Mouse (Mus musculus) C2C12 (cell line): ENCODE data around the gene Lrmda. TPM values are rescaled to one million over a fixed set of nuclear protein-coding genes. Genes with fewer than 3 reads are reported as not detected.

Experiments
- H3K27me3 ChIP-seq: one replicate; pipeline ENCODE4 v1.6.1; 2011; ENCODE audit not compliant: control insufficient read depth, insufficient read depth, insufficient read length
- H3K36me3 ChIP-seq: one replicate; pipeline ENCODE4 v1.6.1; 2011; ENCODE audit not compliant: control insufficient read depth, insufficient read depth
- H3K4me3 ChIP-seq: one replicate; pipeline ENCODE4 v1.5.1; 2011; ENCODE audit warnings: mild to moderate bottlenecking, control low read depth; ENCODE audit not compliant: poor library complexity, insufficient read depth, severe bottlenecking
- H3K79me2 ChIP-seq: one replicate; pipeline ENCODE4 v1.6.1; 2011; ENCODE audit not compliant: control insufficient read depth, insufficient read depth
- H3K79me3 ChIP-seq: one replicate; pipeline ENCODE4 v1.6.1; 2011; ENCODE audit warnings: low read depth, control low read depth
- H3ac ChIP-seq: one replicate; pipeline ENCODE3; 2011; ENCODE audit warnings: low read depth; ENCODE audit not compliant: control insufficient read depth, insufficient read length
- CEBPB ChIP-seq: IDR thresholded peaks from one replicate; pipeline ENCODE4 v1.6.1; 2011; ENCODE audit warnings: low read depth, mild to moderate bottlenecking, control low read depth, moderate library complexity
- CTCF ChIP-seq: IDR thresholded peaks from one replicate; pipeline ENCODE4 v1.5.1; 2011; ENCODE audit not compliant: control insufficient read depth, insufficient read depth, insufficient read length
- FOSL1 ChIP-seq: IDR thresholded peaks from one replicate; pipeline ENCODE4 v1.8.0; 2011; ENCODE audit warnings: mild to moderate bottlenecking, low read length; ENCODE audit not compliant: poor library complexity, insufficient read depth, severe bottlenecking
- MAX ChIP-seq: IDR thresholded peaks from one replicate; pipeline ENCODE4 v1.6.1; 2011; ENCODE audit warnings: mild to moderate bottlenecking, control low read depth
- MYOD1 ChIP-seq: IDR thresholded peaks from one replicate; pipeline ENCODE4 v1.6.1; 2011; ENCODE audit warnings: low read depth; ENCODE audit not compliant: control insufficient read depth, insufficient read length
- MYOG ChIP-seq: IDR thresholded peaks from one replicate; pipeline ENCODE4 v1.6.1; 2011; ENCODE audit not compliant: control insufficient read depth, insufficient read length; ENCODE audit errors: extremely low read depth
- USF1 ChIP-seq: IDR thresholded peaks from one replicate; pipeline ENCODE4 v1.6.1; 2011; ENCODE audit warnings: low read depth, mild to moderate bottlenecking, control low read depth, moderate library complexity
- polyA plus RNA-seq: library from polyadenylated mRNA; unstranded; fragments of >200 nt; fragmentation: generic; extraction: Trizol; gene quantifications from one replicate; pipeline ENCODE4 v1.2.1, GENCODE M21; 2012; ENCODE audit warnings: missing spikeins

Gene Lrmda
- polyA plus RNA-seq, 1 experiment: not detected

DNA sequence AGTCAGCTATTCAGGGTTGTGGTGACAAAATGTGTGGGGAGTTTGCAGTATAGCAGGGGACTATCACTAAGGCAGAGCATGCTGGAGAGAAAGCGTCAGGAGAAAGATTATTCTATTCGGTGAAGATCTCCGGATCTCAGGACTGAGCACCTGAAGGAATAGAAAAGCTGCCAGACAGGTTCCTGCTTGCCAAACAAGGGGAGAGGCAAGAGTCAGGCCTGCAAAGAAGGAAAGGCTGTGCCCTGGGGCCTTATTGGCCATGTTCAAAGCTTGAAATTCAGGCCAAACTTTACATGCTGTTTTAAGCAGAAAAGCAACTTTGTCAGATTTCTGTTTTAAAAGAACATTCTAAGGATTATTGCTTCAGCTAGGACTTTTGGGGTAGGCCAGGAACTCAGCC is 789.7 kb downstream of the Lrmda start:
- no peak overlapping the region for H3ac ChIP-seq
- no peaks in the 10 kb centered on the region for H3K36me3 ChIP-seq

DNA sequence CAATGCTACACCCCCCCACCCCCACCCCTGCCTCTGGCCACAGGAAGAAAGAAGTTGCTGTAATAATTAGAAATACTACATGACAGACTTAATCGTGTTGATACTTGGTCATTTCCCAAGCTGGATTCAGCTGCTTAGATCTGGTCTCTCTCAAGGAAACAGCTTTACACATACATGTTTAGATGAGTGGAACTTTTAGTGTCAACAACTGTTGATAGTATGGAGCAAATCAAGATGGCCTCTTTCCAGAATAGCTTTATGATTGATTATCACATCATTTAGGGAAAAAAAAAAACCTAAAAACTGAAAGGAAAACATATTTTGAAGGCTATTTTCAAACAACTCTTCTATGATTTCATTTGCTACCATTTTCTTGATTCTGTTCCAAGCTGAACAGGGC is 791.0 kb downstream of the Lrmda start:
- Histone ChIP-seq H3K36me3 (no peaks in the 10 kb centered on the region), H3K79me3 (no peaks in the 10 kb centered on the region), H3K27me3 (no peaks in the 10 kb centered on the region), H3K79me2 (no peaks in the 10 kb centered on the region), H3ac (no peak overlapping the region), H3K4me3 (no peak overlapping the region)
- TF ChIP-seq MYOG (no peak), MAX (no peak), MYOD1 (no peak), USF1 (no peak), CEBPB (no peak), FOSL1 (no peak), CTCF (no peak)

More for the DNA sequence above, 789.7 kb downstream of the Lrmda start:
- Histone ChIP-seq H3K27me3 (no peaks in the 10 kb centered on the region), H3K79me3 (no peaks in the 10 kb centered on the region), H3K4me3 (no peak overlapping the region), H3K79me2 (no peaks in the 10 kb centered on the region)
- TF ChIP-seq CTCF (no peak), MAX (no peak), USF1 (no peak), MYOG (no peak)

DNA sequence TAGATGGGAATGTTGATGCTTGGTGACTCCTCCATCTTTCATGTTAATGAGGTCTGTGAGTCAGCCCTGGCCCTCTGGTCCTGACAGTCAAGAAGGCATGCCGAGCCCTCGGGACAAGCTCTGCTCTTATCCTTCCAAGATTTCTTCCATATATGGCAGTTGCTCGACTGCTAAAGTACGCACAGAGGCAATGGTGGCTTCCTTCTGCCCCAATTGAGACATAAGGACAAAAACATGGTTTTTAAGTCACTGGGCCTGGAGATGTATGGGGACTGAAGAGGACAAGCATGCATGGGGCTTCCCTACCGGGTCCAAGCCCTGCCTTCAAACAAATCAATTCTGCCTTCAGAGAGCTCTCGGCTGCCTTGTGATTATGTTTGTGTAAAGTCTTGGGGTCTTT is 793.3 kb downstream of the Lrmda start:
- no peak overlapping the region for H3ac ChIP-seq
- no peaks in the 10 kb centered on the region for H3K27me3 ChIP-seq
- H3K4me3 ChIP-seq: no peak overlapping the region
- no peaks in the 10 kb centered on the region for H3K79me2 ChIP-seq
- no peaks in the 10 kb centered on the region for H3K36me3 ChIP-seq
- no peaks in the 10 kb centered on the region for H3K79me3 ChIP-seq
- TF ChIP-seq CTCF (no peak), FOSL1 (no peak), USF1 (no peak), CEBPB (no peak), MYOD1 (peak; percentile 73), MYOG (no peak), MAX (no peak)

DNA sequence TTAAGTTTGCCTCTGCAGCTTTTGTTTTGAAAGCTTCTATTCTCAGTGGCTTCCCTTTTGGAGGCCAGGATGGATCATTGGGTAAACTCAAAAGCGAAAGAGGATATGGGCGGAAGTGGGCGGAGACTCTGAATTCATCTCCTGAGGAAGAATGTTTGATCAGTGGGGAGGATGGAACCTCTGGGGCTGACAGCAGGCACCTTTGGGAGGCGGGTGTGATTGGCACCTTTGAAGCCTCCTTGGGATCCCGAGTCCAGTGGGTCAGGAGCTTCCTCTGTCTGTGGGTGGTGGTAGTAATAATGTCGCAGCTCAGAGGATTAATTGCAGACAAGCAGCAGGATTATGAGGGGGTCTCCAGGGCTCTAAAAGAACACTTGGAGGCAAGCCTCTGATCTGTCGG is 793.9 kb downstream of the Lrmda start:
- no peaks in the 10 kb centered on the region for H3K79me3 ChIP-seq
- H3K36me3 ChIP-seq: no peaks in the 10 kb centered on the region
- TF ChIP-seq USF1 (no peak), CEBPB (no peak), CTCF (no peak), MAX (no peak), MYOD1 (no peak), FOSL1 (no peak), MYOG (no peak)
- H3ac ChIP-seq: no peak overlapping the region
- no peak overlapping the region for H3K4me3 ChIP-seq
- H3K27me3 ChIP-seq: no peaks in the 10 kb centered on the region
- no peaks in the 10 kb centered on the region for H3K79me2 ChIP-seq

DNA sequence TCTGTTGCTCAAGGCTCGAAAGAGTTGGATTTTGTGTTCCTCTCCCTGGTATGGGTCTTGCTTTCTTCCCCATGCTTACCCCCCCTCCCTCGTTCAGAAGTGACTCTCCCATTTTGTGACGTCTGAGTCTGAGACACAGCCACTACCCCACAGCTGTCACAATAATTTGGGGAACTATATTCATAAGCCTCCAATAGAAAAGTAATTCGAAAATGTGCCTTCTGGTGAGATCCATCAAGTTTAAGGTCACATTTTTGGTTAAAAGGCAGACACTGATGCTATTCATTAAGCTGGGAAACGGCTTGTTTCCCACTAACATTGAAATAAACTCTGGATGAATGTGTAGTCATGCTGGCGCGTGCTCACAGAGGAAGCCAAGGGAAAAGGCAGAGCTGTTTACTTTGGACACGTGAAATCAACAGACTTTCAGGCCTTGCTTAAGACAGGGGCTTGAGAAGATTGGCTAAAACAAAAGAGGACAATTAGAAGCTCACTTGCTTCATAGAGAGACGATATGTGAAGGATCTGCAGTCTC is 795.4 kb downstream of the Lrmda start:
- H3ac ChIP-seq: peak overlapping the region; percentile 16
- no peak overlapping the region for H3K4me3 ChIP-seq
- TF ChIP-seq MYOD1 (no peak), CEBPB (no peak), MYOG (no peak), USF1 (no peak), MAX (no peak), CTCF (no peak), FOSL1 (no peak)
- H3K27me3 ChIP-seq: no peaks in the 10 kb centered on the region
- H3K36me3 ChIP-seq: no peaks in the 10 kb centered on the region
- no peaks in the 10 kb centered on the region for H3K79me3 ChIP-seq
- H3K79me2 ChIP-seq: no peaks in the 10 kb centered on the region
